Mouse (Mus musculus) erythroblast, embryonic 14.5 days (primary cell): ENCODE data around the gene Cacna1d.

ENCODE experiments used
- GATA1 ChIP-seq: IDR thresholded peaks from 2 replicates; pipeline ENCODE4 v1.6.1; 2012; ENCODE audit warnings: low read length, inconsistent platforms, mixed read lengths
- TAL1 ChIP-seq: IDR thresholded peaks from 3 replicates; pipeline ENCODE4 v1.6.1; 2012; ENCODE audit warnings: low read length, inconsistent platforms, mixed read lengths

DNA sequence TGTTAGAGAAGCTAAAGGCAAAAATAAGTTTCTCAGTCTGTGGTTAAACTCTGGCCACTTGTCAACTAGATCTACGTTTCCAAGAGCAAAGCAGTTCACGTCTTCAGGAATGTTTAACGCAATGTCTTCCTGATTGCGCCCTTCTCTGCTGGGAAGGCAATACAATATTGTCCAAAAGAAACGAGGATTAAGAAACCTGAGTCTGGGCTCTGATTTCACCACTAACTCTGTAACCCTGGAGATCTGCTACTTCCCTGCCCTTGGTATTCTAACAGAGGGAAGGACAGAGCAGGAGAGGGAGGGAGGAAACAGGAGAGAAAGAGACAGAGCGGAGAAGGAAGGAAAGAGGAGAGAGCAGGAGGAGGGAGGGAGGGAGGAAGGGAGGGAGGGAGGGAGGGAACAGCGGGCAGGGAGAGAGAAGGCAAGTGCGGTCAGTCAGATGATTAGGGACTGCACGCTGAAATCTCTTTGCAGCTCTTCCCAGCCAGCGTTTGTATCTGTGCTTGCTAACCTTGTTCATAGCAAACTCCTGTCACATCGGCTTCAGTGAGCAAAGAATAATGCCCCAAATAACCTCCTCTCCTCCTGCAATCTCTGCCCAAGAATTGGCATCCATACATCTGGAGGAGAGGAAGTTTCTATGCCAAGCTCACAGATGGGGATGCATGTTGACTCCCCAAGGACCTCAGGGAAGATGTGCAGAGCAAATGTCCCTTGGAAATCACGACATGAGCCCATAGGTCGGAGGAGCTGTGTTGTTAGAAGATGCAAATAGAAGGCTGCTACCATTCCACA, 35.3 kb downstream of the Cacna1d start:
- TF ChIP-seq GATA1 = no peak
- no peak for TF ChIP-seq TAL1
